Mouse (Mus musculus) kidney, postnatal 25 days (tissue): ENCODE results near the gene Arhgef10l.

Experiments
- DNase-seq, 2 experiments: peaks; one replicate each; pipeline ENCODE4 v3.0.0; 2021; ENCODE audit warnings: mixed read lengths in 2 of 2

Arhgef10l gene

DNA sequence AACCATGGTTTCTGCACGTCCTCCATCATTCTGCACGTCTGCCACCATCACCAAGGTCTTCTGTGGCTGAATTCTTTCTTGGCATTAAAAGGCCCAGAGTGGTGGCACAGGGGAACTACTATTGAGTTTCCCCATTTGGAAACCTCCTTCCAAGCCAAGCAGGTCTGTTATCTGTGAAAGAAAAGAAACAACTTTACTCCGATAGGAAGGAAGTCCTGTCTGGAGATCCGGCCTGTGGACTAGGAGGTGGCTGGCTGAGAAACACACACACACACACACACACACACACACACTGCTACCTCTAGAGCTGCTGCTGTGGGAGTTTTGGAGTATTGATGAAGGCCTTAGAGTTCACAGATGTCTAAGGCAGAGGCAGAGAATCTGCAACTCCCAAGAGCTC lies 27.7 kb upstream of the Arhgef10l start:
- DNase-seq = peak in 1 of 2 experiments; percentile 34

DNA sequence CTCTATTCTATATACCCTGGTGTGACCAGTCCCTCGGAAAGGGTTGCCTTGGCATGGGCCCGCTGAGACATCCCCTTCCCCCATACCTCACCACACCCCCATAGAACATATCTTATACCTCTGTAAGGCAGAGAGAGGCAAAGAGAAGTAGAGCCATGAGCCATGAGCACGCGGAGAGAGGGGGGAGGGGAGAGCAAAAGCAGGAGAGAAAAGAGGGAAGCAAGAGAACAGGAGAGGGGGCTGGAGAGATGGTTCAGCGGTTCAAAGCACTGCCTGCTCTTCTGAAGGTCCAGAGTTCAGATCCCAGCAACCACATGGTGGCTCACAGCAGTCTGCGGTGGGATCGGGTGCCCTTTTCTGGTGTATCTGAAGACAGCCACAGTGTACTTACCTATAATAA lies 25.7 kb upstream of the Arhgef10l start:
- DNase-seq = peak in 1 of 2 experiments; percentile 23

DNA sequence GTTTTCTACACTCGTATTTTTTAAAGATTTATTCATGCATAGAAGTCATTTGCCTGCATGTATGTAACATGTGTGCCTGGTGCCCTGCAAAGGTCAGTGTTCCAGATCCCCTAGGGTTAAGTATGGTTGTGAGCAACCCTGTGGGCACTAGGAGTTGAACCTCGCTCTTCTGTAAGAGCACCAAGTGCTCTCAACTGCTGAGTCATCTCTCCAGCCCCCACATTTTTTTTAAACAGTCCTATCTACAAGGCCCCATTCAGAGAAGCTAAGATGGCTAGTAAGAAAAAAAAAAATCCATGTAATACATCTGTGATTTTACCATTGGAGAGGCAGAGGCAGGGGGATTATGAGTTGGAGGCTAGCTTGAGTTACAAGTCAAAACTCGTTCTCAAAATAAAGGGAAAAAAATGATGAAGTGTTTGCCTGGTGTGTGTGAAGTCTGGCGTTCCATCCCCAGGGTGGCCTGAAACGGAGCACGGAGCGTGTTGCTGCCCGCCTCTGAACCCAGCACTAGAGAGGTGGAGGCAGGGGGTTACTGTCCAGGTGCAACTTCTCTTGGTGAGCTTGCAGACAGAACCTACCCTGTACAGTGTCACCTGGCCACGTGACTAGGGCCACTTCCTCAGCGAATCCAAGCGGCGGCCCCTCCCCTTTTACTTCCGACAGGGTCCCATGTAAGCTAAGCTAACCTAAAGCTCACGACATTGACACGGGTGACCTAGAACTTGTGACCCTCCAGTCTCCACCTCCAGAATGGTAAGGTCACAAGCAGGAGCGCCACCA lies 24.3 kb upstream of the Arhgef10l start:
- DNase-seq = peak in 1 of 2 experiments; percentile 31

DNA sequence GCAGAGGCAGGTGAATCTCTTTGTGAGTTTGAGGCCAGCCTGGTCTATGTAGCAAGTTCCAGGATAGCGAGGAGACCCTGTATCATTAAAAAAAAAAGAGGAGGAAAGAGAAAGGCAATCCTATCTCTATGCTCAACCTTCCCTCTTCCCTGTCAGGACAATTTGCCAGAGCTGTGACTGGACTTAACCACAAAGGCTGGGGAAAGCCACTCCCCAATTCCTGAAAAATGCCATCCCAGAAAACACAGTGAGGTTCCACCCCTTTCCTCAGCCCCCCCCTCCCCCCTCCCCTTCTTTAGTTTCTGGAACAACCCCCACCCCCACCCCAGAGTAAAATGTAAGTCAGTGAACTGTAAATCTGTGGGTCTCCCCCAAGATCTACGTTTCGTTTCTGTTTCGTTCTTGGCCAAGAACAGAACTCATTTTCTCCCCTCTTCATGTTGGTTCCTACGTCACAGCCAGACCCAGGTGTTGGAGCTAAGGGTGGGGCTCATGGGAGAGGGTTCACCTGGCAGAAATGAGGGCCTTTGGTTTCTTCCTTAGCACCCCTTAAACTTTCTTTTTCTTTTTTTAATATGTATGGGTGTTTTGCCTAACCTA lies 23.1 kb upstream of the Arhgef10l start:
- DNase-seq = no peak

DNA sequence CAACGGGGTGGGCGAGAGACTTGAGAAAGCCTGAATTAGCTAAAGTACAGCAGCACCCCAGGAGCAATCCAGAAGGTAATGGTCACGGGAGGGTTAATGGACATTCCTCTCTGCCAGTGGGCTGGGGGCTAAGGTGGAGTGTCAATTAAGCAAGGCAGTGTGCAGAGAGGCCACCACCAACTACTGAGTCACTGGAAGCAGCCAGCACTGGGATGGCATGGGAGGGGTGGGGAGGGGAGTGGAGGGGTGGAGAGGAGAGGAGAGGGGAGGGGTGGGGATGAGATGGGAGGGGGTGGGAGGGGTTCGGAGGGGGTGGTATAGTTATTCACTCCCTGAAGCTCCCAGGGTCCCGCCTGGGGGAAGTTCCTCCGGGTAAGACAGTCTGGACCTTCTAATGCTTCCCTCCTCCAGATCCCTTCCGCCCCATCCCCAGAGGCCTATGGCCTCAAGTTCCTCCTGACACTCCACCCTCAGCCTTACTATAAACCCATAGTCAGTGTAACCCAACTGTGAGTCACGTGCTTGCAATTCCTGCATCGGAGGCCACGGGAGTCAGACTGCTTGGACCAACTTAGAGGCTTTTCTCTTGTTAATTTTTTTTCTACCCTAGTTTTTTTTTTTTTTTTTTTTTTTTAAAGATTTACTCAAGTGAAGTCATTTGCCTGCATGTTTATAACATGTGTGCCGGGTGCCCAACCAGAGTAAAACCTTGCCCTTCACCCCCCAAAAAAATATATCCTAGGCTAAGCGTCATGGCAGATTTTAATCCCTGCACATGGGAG lies 22.4 kb upstream of the Arhgef10l start:
- peak in 1 of 2 experiments; percentile 38 for DNase-seq

DNA sequence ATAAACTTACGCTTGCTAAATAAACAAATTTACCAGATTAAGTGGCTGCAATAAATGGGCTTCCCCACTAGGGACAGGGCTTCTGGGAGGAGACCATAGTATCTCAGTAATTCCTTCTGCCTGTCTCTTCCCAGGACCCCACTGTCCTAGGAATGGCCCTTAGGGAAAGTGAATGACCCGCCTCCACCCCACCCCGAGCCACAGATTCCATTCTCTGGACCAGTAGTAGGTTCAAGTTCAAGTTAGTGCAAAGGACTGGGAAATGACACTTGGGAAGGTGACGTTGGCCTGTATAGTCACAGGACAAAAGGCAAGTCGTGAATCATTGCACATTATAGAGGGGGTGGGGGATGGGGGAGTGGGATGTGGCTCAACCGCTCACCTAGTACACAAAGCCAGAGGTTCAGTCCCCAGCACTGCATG lies 19.1 kb upstream of the Arhgef10l start:
- DNase-seq = peak in 1 of 2 experiments; percentile 35

- DNase-seq = peak in 1 of 2 experiments; percentile 58
Measured at GRCm38 (mm10) chr4:140684141-140684871, 18.5 kb upstream of the Arhgef10l start.

GRCm38 (mm10) chr4:140683608-140684007 lies 17.8 kb upstream of the Arhgef10l start:
- DNase-seq = peak in 1 of 2 experiments; percentile 23

DNA sequence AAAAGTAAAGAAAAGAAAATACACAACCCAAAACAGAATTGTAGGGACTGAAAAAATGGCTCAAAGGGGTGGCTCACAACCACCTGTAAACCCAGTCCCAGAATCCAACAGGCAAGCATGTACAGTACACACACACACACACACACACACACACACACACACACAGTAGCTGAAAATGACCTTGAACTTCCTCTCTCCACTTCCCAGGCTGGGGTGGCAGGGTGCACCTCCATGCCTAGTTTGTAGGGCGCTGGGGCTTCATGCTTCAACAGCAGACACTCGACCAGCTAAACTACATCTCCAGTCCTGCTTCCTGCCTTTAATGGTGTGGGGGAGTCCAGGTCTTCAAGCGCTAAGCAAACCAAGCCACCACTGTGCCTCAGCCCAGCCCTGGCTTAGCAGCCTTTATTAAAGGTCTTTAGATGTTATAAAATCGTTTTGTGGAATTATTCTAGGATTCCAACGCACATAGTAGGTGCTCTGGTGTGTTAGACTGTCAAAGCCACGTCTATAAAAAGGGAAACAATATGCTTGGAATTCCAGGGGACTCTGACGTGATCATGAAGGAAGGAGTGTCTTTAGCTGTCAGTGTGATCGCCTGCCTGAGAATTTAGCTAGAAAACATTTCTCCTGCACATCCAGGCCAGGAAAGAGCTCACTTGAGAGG lies 15.1 kb upstream of the Arhgef10l start:
- DNase-seq = peak in 1 of 2 experiments; percentile 28

- peak; percentile 82 to 87 for DNase-seq
Measured at GRCm38 (mm10) chr4:140679723-140680380, 14.0 kb upstream of the Arhgef10l start.

GRCm38 (mm10) chr4:140679038-140679437 lies 13.2 kb upstream of the Arhgef10l start:
- DNase-seq = peak; percentile 49 to 56

GRCm38 (mm10) chr4:140674345-140674926 lies 8.6 kb upstream of the Arhgef10l start:
- peak; percentile 84 to 85 for DNase-seq

DNA sequence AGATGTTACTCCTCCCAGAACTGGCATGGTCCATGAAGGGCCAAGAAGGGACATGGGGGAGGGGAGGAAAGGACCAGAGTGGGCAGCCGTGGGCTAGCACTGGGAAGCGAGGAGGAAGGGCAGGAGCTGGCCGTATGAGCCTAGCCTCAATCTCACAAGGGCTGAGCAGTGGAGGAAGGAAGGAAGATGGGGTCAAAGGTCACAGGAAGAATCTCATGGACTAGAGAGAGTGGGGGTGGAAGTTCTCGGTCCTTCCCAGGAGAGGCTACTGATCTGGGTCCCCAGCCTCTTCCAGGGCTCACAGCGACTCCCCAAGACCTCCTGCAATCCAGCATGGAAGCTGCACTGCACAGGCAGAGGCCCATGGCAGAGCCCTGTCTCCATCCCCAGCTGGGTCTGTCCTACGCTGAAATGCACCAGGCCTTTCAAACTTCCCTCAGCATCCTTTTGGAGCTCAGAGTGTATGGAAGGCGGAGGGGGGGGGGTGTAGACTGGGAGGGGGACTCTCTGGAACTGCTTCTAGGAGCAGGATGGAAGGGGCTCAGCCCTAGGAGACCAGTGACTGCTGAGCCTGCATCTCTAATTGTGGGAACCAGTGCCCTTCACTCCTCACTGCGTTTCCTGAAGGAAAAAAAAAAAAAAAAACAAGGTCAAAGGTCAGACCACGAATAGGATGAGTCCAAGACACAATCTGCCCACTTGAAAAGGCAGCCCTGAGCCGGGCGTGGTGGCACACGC lies 7.9 kb upstream of the Arhgef10l start:
- DNase-seq = peak in 1 of 2 experiments; percentile 44

DNA sequence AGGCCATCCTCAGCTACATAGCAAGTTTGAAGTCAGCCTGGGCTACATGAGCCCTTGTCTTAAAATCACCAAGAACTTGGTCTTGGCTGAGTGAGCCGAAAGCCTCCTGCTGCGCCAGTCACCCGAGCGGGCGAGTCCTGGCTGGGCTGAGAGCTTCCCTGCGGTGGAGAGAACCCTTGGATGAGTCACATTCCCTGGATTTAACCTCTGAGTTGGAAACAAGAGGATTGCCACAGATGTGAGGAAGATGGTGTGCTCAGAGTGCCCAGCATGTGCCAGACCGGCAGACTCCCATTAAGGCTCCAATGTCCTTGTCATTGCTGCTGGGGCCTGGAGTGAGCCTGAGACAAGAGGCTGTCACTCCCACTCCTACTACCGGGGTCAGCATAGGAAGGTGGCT lies 2.0 kb upstream of the Arhgef10l start:
- DNase-seq = peak in 1 of 2 experiments; percentile 23

GRCm38 (mm10) chr4:140665053-140665452 lies 759 bp downstream of the Arhgef10l start:
- no peak for DNase-seq

DNA sequence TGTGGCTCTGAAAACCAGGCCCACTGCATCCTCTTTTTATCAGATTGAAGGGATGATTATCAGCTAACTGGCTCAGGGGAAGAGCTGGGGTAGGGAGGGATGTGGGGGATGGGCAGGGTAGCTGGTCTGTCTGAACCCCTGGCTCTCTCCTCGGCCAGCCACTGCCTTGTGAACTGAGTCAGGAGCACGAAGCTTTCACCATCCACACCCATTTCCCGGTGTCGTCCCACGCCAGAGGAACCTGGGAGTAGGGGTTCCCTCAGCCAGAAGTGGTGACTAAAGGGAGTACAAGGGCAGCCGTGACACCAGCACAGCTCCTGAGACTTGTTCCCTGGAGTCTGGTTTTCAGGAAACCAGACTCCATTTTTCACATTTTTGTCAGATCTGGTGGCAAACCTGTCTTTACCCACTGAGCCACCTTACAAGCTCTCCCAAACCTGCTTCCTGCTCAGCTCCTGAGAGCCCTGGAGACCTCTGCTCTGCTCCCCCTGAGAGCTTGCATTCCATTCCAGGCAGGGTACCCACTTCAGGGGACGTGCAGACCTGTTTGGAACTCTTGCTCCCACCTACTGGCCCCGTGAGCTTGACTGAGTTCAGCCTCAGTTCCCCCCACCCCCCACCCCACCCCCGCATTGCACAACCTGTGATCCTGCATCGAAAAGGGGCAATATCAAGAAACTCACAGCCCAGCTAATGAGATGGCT lies 2.8 kb downstream of the Arhgef10l start:
- no peak for DNase-seq

- peak; percentile 33 to 67 for DNase-seq
Measured at GRCm38 (mm10) chr4:140662453-140662852, 3.4 kb downstream of the Arhgef10l start.

DNA sequence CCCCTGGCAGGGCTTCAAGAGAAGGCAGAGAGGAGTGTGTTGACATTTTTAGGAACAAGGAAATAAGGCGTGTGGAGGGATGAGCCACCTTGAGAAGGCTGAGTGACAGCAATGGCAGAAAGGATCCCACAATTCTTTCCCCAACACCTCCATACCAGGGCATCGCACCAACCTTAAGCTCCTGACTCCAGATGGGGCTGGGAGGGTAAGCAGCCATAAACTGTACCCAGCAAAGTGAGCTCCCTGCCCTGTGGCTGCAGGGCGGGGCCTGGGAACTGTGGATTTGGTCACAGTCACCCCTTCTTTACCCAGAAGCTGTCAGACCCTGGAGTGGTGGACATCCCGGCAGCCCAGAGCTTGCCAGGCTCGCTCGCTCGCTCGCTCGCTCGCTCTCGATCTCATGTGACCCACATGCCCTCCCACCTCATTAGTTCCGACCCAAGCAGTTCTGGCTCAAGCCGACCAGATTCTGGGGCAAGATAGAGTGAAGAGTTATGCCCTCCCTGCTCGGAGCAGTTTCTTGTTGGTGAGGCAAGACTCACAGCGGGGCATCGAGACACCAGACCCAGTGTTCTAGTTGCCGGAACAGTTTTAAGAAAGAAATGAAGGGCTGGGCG lies 4.3 kb downstream of the Arhgef10l start:
- DNase-seq = peak; percentile 57 to 73
